Mouse (Mus musculus) liver, adult 2 months (tissue): ENCODE measurements around the gene Wdr20.

Experiments
- CTCF ChIP-seq: fragments of 200-500 bp; IDR thresholded peaks from 2 replicates; pipeline ENCODE4 v1.5.1; 2011; ENCODE audit warnings: low read depth, low read length, control low read depth
- POLR2A ChIP-seq: fragments of 200-500 bp; IDR thresholded peaks from 2 replicates; pipeline ENCODE4 v1.6.1; 2011; ENCODE audit warnings: low read length, control low read depth; ENCODE audit not compliant: insufficient read depth; ENCODE audit errors: extremely low read depth

GRCm38 (mm10) chr12:110769660-110770297 lies 32.0 kb downstream of the Wdr20 start:
- no peak for TF ChIP-seq POLR2A
- no peak for TF ChIP-seq CTCF
